Mouse (Mus musculus): ENCODE data around the gene Ostf1. TPM values are rescaled to one million over a fixed set of nuclear protein-coding genes. Genes with fewer than 3 reads are reported as not detected.

Ostf1 gene
- polyA plus RNA-seq, 1 experiment = 79.9 TPM

DNA sequence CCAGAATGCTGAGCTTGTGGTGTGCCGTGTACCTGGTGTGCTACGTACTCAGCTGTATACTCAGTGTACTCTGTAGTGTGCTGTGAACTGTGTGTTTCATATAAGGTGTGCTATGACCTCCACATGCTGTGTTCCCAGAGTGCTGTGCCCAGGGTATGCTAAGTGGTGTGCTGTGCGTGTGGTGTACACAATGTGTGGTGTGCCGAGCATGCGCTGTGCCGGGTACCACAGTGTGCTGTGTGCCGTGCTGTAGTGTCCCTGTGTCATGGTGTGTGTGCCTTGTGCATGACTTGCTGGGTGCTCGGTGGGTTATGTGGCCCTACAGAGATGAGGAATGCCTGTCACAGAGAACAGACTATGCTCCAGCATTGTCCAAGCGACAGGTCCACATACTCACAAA is 31.0 kb downstream of the Ostf1 start:
- H3K4me1 ChIP-seq (ENCODE audit: control insufficient read depth, insufficient read depth, low read length) = peaks cover 3% of the 10 kb centered on the region
- no peaks in the 10 kb centered on the region for H3K27me3 ChIP-seq (ENCODE audit: control insufficient read depth, insufficient read depth, low read length, poor library complexity, severe bottlenecking)
- H3K36me3 ChIP-seq (ENCODE audit: control insufficient read depth, insufficient read depth, low read length, poor library complexity, severe bottlenecking) = no peaks in the 10 kb centered on the region
- no peak overlapping the region for H3K4me3 ChIP-seq (ENCODE audit: low read depth, low read length)
- H3K9me3 ChIP-seq (replicated peaks; ENCODE audit: control insufficient read depth, insufficient read depth, low read length, poor library complexity, severe bottlenecking) = no peaks in the 10 kb centered on the region
- H3K27ac ChIP-seq (ENCODE audit: insufficient read depth, low read length) = no peak overlapping the region
- no peak overlapping the region for H3K9ac ChIP-seq (ENCODE audit: low read depth, poor library complexity, severe bottlenecking)
- TF ChIP-seq CTCF (IDR thresholded peaks at IDR 0.05; ENCODE audit: low read depth, low read length) (no peak), EP300 (IDR thresholded peaks at IDR 0.05; ENCODE audit: insufficient read depth, low read depth, low read length) (no peak), POLR2A (IDR thresholded peaks at IDR 0.05; ENCODE audit: insufficient read depth, low read length) (no peak)

- Histone ChIP-seq H3K27ac (ENCODE audit: insufficient read depth, low read length) (no peak overlapping the region), H3K4me3 (ENCODE audit: low read depth, low read length) (no peak overlapping the region), H3K4me1 (ENCODE audit: control insufficient read depth, insufficient read depth, low read length) (peaks cover 3% of the 10 kb centered on the region), H3K27me3 (ENCODE audit: control insufficient read depth, insufficient read depth, low read length, poor library complexity, severe bottlenecking) (no peaks in the 10 kb centered on the region), H3K36me3 (ENCODE audit: control insufficient read depth, insufficient read depth, low read length, poor library complexity, severe bottlenecking) (no peaks in the 10 kb centered on the region), H3K9ac (ENCODE audit: low read depth, poor library complexity, severe bottlenecking) (no peak overlapping the region), H3K9me3 (replicated peaks; ENCODE audit: control insufficient read depth, insufficient read depth, low read length, poor library complexity, severe bottlenecking) (no peaks in the 10 kb centered on the region)
- TF ChIP-seq CTCF (IDR thresholded peaks at IDR 0.05; ENCODE audit: low read depth, low read length) = no peak
- no peak for TF ChIP-seq POLR2A (IDR thresholded peaks at IDR 0.05; ENCODE audit: insufficient read depth, low read length)
- no peak for TF ChIP-seq EP300 (IDR thresholded peaks at IDR 0.05; ENCODE audit: insufficient read depth, low read depth, low read length)
Observed at GRCm38 (mm10) chr19:18599650-18600049, 32.0 kb downstream of the Ostf1 start.

DNA sequence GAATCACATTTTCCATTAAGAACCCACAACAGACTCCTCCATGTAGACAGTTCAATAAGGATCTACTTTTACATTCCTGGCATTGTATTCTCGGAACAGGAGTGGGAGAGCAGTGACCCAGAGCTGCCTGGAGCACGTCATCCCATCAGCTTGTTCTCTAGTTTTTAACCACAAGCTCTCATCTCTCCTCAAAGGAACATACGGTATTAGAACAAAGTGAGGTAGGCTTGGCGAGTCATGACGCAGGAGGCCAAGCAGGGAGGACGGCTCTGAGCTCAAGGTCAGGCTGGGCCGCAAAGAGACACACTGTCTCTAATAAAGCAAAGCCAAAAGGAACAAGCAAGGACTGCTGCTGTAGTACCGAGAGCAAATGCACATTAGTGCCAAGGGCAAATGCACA is 32.6 kb downstream of the Ostf1 start:
- Histone ChIP-seq H3K4me3 (ENCODE audit: low read depth, low read length) (no peak overlapping the region), H3K27ac (ENCODE audit: insufficient read depth, low read length) (no peak overlapping the region), H3K9ac (ENCODE audit: low read depth, poor library complexity, severe bottlenecking) (no peak overlapping the region), H3K27me3 (ENCODE audit: control insufficient read depth, insufficient read depth, low read length, poor library complexity, severe bottlenecking) (no peaks in the 10 kb centered on the region), H3K4me1 (ENCODE audit: control insufficient read depth, insufficient read depth, low read length) (peaks cover 3% of the 10 kb centered on the region), H3K36me3 (ENCODE audit: control insufficient read depth, insufficient read depth, low read length, poor library complexity, severe bottlenecking) (no peaks in the 10 kb centered on the region), H3K9me3 (replicated peaks; ENCODE audit: control insufficient read depth, insufficient read depth, low read length, poor library complexity, severe bottlenecking) (no peaks in the 10 kb centered on the region)
- TF ChIP-seq POLR2A (IDR thresholded peaks at IDR 0.05; ENCODE audit: insufficient read depth, low read length) (no peak), CTCF (IDR thresholded peaks at IDR 0.05; ENCODE audit: low read depth, low read length) (no peak), EP300 (IDR thresholded peaks at IDR 0.05; ENCODE audit: insufficient read depth, low read depth, low read length) (no peak)

- Histone ChIP-seq H3K4me1 (ENCODE audit: control insufficient read depth, insufficient read depth, low read length) (peaks cover 3% of the 10 kb centered on the region), H3K27ac (ENCODE audit: insufficient read depth, low read length) (no peak overlapping the region), H3K9ac (ENCODE audit: low read depth, poor library complexity, severe bottlenecking) (no peak overlapping the region), H3K9me3 (replicated peaks; ENCODE audit: control insufficient read depth, insufficient read depth, low read length, poor library complexity, severe bottlenecking) (no peaks in the 10 kb centered on the region), H3K4me3 (ENCODE audit: low read depth, low read length) (no peak overlapping the region), H3K27me3 (ENCODE audit: control insufficient read depth, insufficient read depth, low read length, poor library complexity, severe bottlenecking) (no peaks in the 10 kb centered on the region), H3K36me3 (ENCODE audit: control insufficient read depth, insufficient read depth, low read length, poor library complexity, severe bottlenecking) (no peaks in the 10 kb centered on the region)
- no peak for TF ChIP-seq CTCF (IDR thresholded peaks at IDR 0.05; ENCODE audit: low read depth, low read length)
- no peak for TF ChIP-seq EP300 (IDR thresholded peaks at IDR 0.05; ENCODE audit: insufficient read depth, low read depth, low read length)
- no peak for TF ChIP-seq POLR2A (IDR thresholded peaks at IDR 0.05; ENCODE audit: insufficient read depth, low read length)
Observed at GRCm38 (mm10) chr19:18598265-18598926, 33.2 kb downstream of the Ostf1 start.

- Histone ChIP-seq H3K27ac (ENCODE audit: insufficient read depth, low read length) (no peak overlapping the region), H3K27me3 (ENCODE audit: control insufficient read depth, insufficient read depth, low read length, poor library complexity, severe bottlenecking) (no peaks in the 10 kb centered on the region), H3K4me3 (ENCODE audit: low read depth, low read length) (no peak overlapping the region), H3K9ac (ENCODE audit: low read depth, poor library complexity, severe bottlenecking) (no peak overlapping the region), H3K9me3 (replicated peaks; ENCODE audit: control insufficient read depth, insufficient read depth, low read length, poor library complexity, severe bottlenecking) (no peaks in the 10 kb centered on the region), H3K36me3 (ENCODE audit: control insufficient read depth, insufficient read depth, low read length, poor library complexity, severe bottlenecking) (no peaks in the 10 kb centered on the region), H3K4me1 (ENCODE audit: control insufficient read depth, insufficient read depth, low read length) (peaks cover 3% of the 10 kb centered on the region)
- TF ChIP-seq EP300 (IDR thresholded peaks at IDR 0.05; ENCODE audit: insufficient read depth, low read depth, low read length) = no peak
- no peak for TF ChIP-seq POLR2A (IDR thresholded peaks at IDR 0.05; ENCODE audit: insufficient read depth, low read length)
- no peak for TF ChIP-seq CTCF (IDR thresholded peaks at IDR 0.05; ENCODE audit: low read depth, low read length)
Observed at GRCm38 (mm10) chr19:18597772-18598171, 33.9 kb downstream of the Ostf1 start.

DNA sequence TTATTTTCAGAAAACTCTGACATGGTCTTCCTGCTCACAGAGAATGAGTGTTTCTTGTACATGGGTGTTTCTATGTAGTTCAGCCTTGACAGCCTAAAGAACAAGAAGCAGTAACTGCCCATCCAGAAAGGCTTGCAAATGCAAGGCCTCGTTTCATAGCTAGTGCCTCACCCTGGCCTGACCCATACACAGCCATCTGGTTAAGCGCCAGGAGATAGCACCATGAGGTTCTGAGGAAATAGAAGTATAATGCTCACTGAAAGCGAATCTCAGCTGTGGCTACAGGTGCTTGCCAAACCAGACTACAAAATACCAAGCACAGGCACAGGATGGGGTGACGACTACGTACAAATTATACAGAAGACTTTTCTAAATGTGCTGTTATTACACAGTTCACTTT is 34.7 kb downstream of the Ostf1 start:
- no peak overlapping the region for H3K4me3 ChIP-seq (ENCODE audit: low read depth, low read length)
- H3K4me1 ChIP-seq (ENCODE audit: control insufficient read depth, insufficient read depth, low read length) = peaks cover 3% of the 10 kb centered on the region
- H3K27me3 ChIP-seq (ENCODE audit: control insufficient read depth, insufficient read depth, low read length, poor library complexity, severe bottlenecking) = no peaks in the 10 kb centered on the region
- no peak overlapping the region for H3K27ac ChIP-seq (ENCODE audit: insufficient read depth, low read length)
- TF ChIP-seq CTCF (IDR thresholded peaks at IDR 0.05; ENCODE audit: low read depth, low read length) (no peak), POLR2A (IDR thresholded peaks at IDR 0.05; ENCODE audit: insufficient read depth, low read length) (no peak), EP300 (IDR thresholded peaks at IDR 0.05; ENCODE audit: insufficient read depth, low read depth, low read length) (no peak)
- no peak overlapping the region for H3K9ac ChIP-seq (ENCODE audit: low read depth, poor library complexity, severe bottlenecking)
- H3K9me3 ChIP-seq (replicated peaks; ENCODE audit: control insufficient read depth, insufficient read depth, low read length, poor library complexity, severe bottlenecking) = no peaks in the 10 kb centered on the region
- 0 out of 2 replicates have a peak, but pooled peaks cover 1% of the 10 kb centered on the region for H3K36me3 ChIP-seq (ENCODE audit: control insufficient read depth, insufficient read depth, low read length, poor library complexity, severe bottlenecking)
